Mouse (Mus musculus): Measurements from ENCODE around the gene Cox4i2.

DNA sequence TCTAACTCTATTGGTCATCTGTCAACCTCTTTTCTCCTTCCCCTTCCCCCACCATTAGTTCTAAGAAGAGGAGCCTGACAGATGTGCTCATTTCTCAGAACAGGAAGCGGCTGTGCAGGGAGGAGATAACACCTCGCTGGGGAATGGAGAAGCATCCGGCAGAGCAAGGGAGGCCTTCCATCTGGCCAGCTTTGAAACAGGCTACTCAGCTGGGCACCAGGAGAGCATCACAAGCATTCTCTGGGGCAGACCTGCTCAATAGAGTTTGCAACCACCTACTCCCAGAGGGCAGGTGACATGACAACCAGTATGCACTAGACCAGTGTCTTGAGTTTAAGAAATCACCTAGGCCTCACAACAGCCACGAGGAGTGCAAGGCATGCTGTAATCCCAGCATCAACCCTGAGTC, 35.6 kb downstream of the Cox4i2 start:
- TF ChIP-seq CTCF (IDR thresholded peaks at IDR 0.05; ENCODE audit: control insufficient read depth, insufficient read depth, insufficient replicate concordance, low read depth, low read length) (no peak), POLR2A (IDR thresholded peaks at IDR 0.05; ENCODE audit: control insufficient read depth, low read depth, low read length) (no peak)
